Mouse (Mus musculus) cerebellum, postnatal 10 days (tissue): ENCODE measurements around the gene Pax7.
A peak's percentile ranks its signal among the peaks of the same experiment; 100 is the strongest.

ENCODE experiments used
- DNase-seq, 2 experiments: peaks; one replicate each; pipeline ENCODE4 v3.0.0; 2021; ENCODE audit warnings: mixed read lengths in 2 of 2

The Pax7 gene

GRCm38 (mm10) chr4:139810762-139811438, 22.4 kb downstream of the Pax7 start:
- DNase-seq: peak; percentile 42 to 58

- DNase-seq: no peak
These were observed 23.9 kb downstream of the Pax7 start for GRCm38 (mm10) chr4:139809381-139809820.

GRCm38 (mm10) chr4:139807820-139808219, 25.5 kb downstream of the Pax7 start:
- no peak for DNase-seq

- DNase-seq: no peak
These were observed 26.0 kb downstream of the Pax7 start for GRCm38 (mm10) chr4:139807191-139807808.

- no peak for DNase-seq
These were observed 28.4 kb downstream of the Pax7 start for GRCm38 (mm10) chr4:139804896-139805295.

- no peak for DNase-seq
These were observed 29.3 kb downstream of the Pax7 start for GRCm38 (mm10) chr4:139803981-139804380.

GRCm38 (mm10) chr4:139799436-139800100, 33.8 kb downstream of the Pax7 start:
- no peak for DNase-seq

- DNase-seq: no peak
These were observed 36.0 kb downstream of the Pax7 start for GRCm38 (mm10) chr4:139797344-139797743.

GRCm38 (mm10) chr4:139796115-139796514, 37.2 kb downstream of the Pax7 start:
- no peak for DNase-seq

GRCm38 (mm10) chr4:139791168-139791567, 42.2 kb downstream of the Pax7 start:
- DNase-seq: no peak

GRCm38 (mm10) chr4:139789772-139790171, 43.6 kb downstream of the Pax7 start:
- no peak for DNase-seq

GRCm38 (mm10) chr4:139782926-139783467, 50.3 kb downstream of the Pax7 start:
- DNase-seq: no peak

GRCm38 (mm10) chr4:139771125-139771631, 62.1 kb downstream of the Pax7 start:
- peak; percentile 54 to 60 for DNase-seq

GRCm38 (mm10) chr4:139767823-139768222, 65.5 kb downstream of the Pax7 start:
- DNase-seq: no peak

- DNase-seq: no peak
These were observed 66.1 kb downstream of the Pax7 start for GRCm38 (mm10) chr4:139767115-139767718.

- DNase-seq: peak; percentile 52 to 60
These were observed 71.4 kb downstream of the Pax7 start for GRCm38 (mm10) chr4:139761911-139762310.

GRCm38 (mm10) chr4:139760736-139761135, 72.6 kb downstream of the Pax7 start:
- DNase-seq: no peak

- DNase-seq: peak; percentile 32 to 37
These were observed 74.6 kb downstream of the Pax7 start for GRCm38 (mm10) chr4:139758512-139759340.

- DNase-seq: no peak
These were observed 76.4 kb downstream of the Pax7 start for GRCm38 (mm10) chr4:139756931-139757330.

- DNase-seq: no peak
These were observed 79.1 kb downstream of the Pax7 start for GRCm38 (mm10) chr4:139754148-139754710.

GRCm38 (mm10) chr4:139750926-139751325, 82.4 kb downstream of the Pax7 start:
- no peak for DNase-seq
